Mouse (Mus musculus) hindbrain, embryonic 15.5 days (tissue): ENCODE measurements around the gene Sult1a1. TPM values are rescaled to one million over a fixed set of nuclear protein-coding genes. Genes with fewer than 3 reads are reported as not detected.

Experiments
- ATAC-seq: fragments of 200-750 bp; cut with Nextera tagmentation; 2 replicates; pipeline ENCODE4 v1.8.0; 2017; ENCODE audit warnings: low read depth, moderate number of reproducible peaks, moderate TSS enrichment; ENCODE audit not compliant: low FRiP score
- H3K27ac ChIP-seq: fragments of 300-500 bp; sonication (generic); replicated peaks from 2 replicates; pipeline ENCODE4 v1.5.1; 2015; ENCODE audit warnings: mild to moderate bottlenecking, inconsistent platforms
- H3K27me3 ChIP-seq: fragments of 300-500 bp; sonication (generic); 2 replicates; pipeline ENCODE4 v1.6.1; 2015; ENCODE audit warnings: control low read depth, inconsistent platforms
- H3K36me3 ChIP-seq: fragments of 300-500 bp; sonication (generic); 2 replicates; pipeline ENCODE4 v1.6.1; 2015; ENCODE audit warnings: control low read depth, inconsistent platforms
- H3K4me1 ChIP-seq: fragments of 300-500 bp; sonication (generic); replicated peaks from 2 replicates; pipeline ENCODE4 v1.6.1; 2015; ENCODE audit warnings: control low read depth, inconsistent platforms
- H3K4me2 ChIP-seq: fragments of 300-500 bp; sonication (generic); 2 replicates; pipeline ENCODE4 v1.6.1; 2015; ENCODE audit warnings: moderate library complexity, mild to moderate bottlenecking, inconsistent platforms
- H3K4me3 ChIP-seq: fragments of 300-500 bp; sonication (generic); 2 replicates; pipeline ENCODE4 v1.5.1; 2015; ENCODE audit warnings: mild to moderate bottlenecking, inconsistent platforms
- H3K9ac ChIP-seq: fragments of 300-500 bp; sonication (generic); 2 replicates; pipeline ENCODE4 v1.6.1; 2015; ENCODE audit warnings: inconsistent platforms
- H3K9me3 ChIP-seq: fragments of 300-500 bp; sonication (generic); 2 replicates; pipeline ENCODE4 v1.6.1; 2016; ENCODE audit warnings: control low read depth, inconsistent platforms
- whole genome bisulfite sequencing: fragments of 180-500 bp; shearing (Covaris S2); methylation state at CpG from one replicate; pipeline ENCODE4 v1.1.7; 2015; 5-methylcytosine and 5-hydroxymethylcytosine counted together
- polyA plus RNA-seq: library from polyadenylated mRNA; unstranded; fragments of >200 nt; fragmentation: Nextera tagmentation; extraction: Ambion mirVana; gene quantifications from 2 replicates; pipeline ENCODE4 v1.2.1, GENCODE M21; 2015

The Sult1a1 gene
- polyA plus RNA-seq, 1 experiment from 2014 or later, result 7.3 TPM

- H3K4me1 ChIP-seq, result peaks cover 47% of the 10 kb centered on the region
- peak overlapping the region; percentile 93 for H3K9ac ChIP-seq
- H3K4me2 ChIP-seq, result peak overlapping the region; percentile 73
- H3K4me3 ChIP-seq, result peak overlapping the region; percentile 90
- H3K27me3 ChIP-seq, result no peaks in the 10 kb centered on the region
- 1% methylated on average over 39 of the region's 39 CpGs for WGBS
- ATAC-seq, result peak; percentile 86
- peaks cover 2% of the 10 kb centered on the region; the same call in 1 of the 2 replicates for H3K36me3 ChIP-seq
- peak overlapping the region; percentile 91 for H3K27ac ChIP-seq
- no peaks in the 10 kb centered on the region for H3K9me3 ChIP-seq
Observed at GRCm38 (mm10) chr7:126704121-126704980, 28.1 kb upstream of the Sult1a1 start.

DNA sequence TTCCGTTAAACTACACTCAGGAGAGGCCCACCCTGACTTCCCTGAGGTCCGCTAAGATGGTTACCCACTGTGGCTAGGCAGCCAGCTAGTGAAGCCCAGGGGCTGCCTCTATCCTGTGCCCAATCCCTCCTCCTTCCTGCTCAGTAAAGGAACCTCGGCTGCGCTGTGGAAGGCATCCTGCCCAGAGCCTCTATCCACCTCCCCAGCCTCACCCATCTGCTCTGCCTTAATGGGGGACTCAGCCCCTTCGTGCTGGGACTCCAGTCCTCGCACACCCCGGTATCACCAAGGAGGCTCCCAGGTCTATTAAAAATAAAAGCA lies 27.5 kb upstream of the Sult1a1 start:
- peak overlapping the region; percentile 91 for H3K27ac ChIP-seq
- WGBS, result 14% methylated on average over 7 of the region's 7 CpGs

DNA sequence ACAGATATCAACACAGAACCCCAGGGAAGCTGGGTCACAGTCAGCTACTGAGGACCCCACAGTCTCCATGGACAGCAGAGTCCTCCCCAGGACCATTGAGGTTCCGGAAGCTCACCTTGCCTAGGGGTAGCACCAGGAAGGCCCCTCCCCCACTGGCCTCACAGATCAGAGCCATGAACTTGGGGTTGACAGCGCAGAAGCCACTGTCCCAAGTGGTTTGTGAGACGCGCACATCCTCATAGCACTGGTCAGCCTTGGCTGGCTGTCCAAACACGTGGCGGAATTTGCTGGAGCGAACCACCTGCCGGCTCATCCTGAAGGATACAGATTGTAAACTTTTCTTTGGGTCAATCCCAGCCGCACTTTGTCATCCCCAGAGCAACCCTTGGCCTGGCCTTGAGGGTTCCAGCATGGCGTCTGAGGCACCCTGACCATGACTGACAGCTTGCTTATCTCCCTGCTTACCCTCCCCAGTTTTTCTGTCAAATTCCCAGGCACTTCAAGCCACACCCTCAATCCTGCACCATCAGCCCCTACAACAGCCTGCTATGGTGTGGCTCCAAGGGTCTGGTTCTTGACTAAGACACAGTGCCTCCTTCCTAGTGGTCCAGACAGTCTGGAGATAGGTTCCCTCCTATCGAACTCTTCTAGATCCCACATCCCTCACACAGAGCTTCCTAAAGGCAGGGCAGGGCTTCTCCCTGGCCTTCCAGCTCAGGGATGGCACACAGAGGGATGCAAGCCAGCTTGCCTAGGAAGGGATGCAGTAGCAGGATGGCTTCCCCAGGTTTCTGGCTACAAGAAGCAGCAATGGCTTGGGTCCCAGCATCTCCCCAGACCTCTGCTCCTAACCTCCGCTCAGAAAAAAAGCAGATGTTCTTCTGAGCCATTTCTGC lies 26.9 kb upstream of the Sult1a1 start:
- peak overlapping the region; percentile 73 for H3K4me2 ChIP-seq
- ATAC-seq, result no peak
- peaks cover 47% of the 10 kb centered on the region for H3K4me1 ChIP-seq
- peak overlapping the region; percentile 91 for H3K27ac ChIP-seq
- 78% methylated on average over 12 of the region's 12 CpGs for WGBS
- no peaks in the 10 kb centered on the region for H3K27me3 ChIP-seq
- H3K9ac ChIP-seq, result peak overlapping the region; percentile 93
- H3K36me3 ChIP-seq, result peaks cover 6% of the 10 kb centered on the region
- peak overlapping the region; percentile 90 for H3K4me3 ChIP-seq
- no peaks in the 10 kb centered on the region for H3K9me3 ChIP-seq

More for the DNA sequence above, 27.5 kb upstream of the Sult1a1 start:
- H3K36me3 ChIP-seq, result peaks cover 6% of the 10 kb centered on the region
- peak overlapping the region; percentile 90 for H3K4me3 ChIP-seq
- H3K9me3 ChIP-seq, result no peaks in the 10 kb centered on the region
- H3K4me2 ChIP-seq, result peak overlapping the region; percentile 73
- ATAC-seq, result peak; percentile 9; the same call in 1 of the 2 replicates
- peaks cover 47% of the 10 kb centered on the region for H3K4me1 ChIP-seq
- peak overlapping the region; percentile 93 for H3K9ac ChIP-seq
- no peaks in the 10 kb centered on the region for H3K27me3 ChIP-seq

- no peak overlapping the region for H3K27ac ChIP-seq
Observed at GRCm38 (mm10) chr7:126702358-126702757, 26.1 kb upstream of the Sult1a1 start.

DNA sequence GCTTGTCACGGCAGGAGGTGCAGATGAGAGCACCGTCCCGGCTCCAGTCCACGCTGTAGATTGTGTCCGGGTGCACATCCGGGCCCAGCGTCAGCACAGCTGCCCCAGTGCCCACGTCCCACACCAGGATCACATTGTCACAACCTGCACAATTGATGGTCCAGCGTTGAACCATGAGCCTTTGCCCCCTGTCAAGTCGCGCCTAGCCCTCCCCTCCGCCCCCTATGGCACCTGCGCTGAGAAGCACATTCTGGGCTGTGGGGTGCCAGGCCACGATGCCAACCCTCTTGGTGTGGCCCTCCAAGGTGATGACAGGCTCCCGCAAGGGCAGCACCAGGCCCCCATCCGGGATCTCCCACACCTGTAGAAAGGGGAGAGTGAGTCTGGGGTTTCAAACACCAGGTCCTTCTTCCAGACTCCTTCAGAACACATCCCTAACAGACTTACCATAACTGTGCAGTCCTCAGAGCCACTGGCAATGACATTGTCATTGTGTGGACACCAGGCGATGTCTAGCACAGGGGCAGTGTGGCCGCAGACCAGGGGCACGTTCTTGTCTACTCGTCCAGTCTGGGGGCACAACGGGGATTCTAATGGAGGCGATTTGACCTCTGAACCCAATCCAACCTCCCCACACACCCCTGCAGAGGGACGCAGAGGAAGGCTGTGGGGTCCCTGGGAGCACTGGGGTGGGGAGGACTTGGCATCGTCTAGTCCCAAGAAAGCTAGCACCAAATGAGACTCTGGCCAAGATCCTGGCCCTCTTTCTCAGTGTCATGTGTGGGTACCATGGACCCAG lies 25.5 kb upstream of the Sult1a1 start:
- Histone ChIP-seq H3K27ac (0 out of 2 replicates have a peak overlapping the region, but pooled peaks have one; percentile 26), H3K9me3 (no peaks in the 10 kb centered on the region), H3K9ac (peak overlapping the region; percentile 21), H3K4me2 (peak overlapping the region; percentile 73), H3K4me3 (peak overlapping the region; percentile 9), H3K4me1 (peaks cover 59% of the 10 kb centered on the region), H3K36me3 (peaks cover 6% of the 10 kb centered on the region), H3K27me3 (no peaks in the 10 kb centered on the region)
- ATAC-seq, result no peak
- 54% methylated on average over 24 of the region's 24 CpGs for WGBS

More at GRCm38 (mm10) chr7:126702358-126702757, 26.1 kb upstream of the Sult1a1 start:
- 86% methylated on average over 6 of the region's 6 CpGs for WGBS
- peak overlapping the region; percentile 73 for H3K4me2 ChIP-seq
- peaks cover 6% of the 10 kb centered on the region for H3K36me3 ChIP-seq
- no peak for ATAC-seq
- H3K9me3 ChIP-seq, result no peaks in the 10 kb centered on the region
- H3K4me1 ChIP-seq, result peaks cover 53% of the 10 kb centered on the region
- H3K4me3 ChIP-seq, result peak overlapping the region; percentile 90
- no peaks in the 10 kb centered on the region for H3K27me3 ChIP-seq
- no peak overlapping the region for H3K9ac ChIP-seq

DNA sequence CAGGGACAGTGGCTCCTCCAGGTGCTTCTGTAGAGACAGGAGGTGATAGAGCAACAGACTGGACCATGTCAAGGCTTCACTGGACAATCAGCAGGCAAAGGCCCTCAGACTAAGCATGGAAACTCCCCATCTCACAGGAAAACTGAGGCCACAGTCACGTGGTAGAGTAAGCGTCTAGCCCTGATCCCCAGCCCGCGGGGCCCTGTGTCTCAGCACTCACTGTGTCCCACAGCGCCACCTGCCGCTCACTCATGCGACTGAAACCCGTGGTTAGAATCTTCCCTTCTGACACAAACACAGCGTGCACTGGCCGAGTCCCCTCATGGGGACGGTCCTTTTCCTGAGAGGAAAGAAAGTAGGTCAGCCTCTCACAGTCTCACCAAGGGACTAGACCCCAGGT lies 24.8 kb upstream of the Sult1a1 start:
- Histone ChIP-seq H3K4me2 (peak overlapping the region; percentile 73), H3K4me1 (peaks cover 66% of the 10 kb centered on the region), H3K4me3 (peak overlapping the region; percentile 9), H3K27ac (0 out of 2 replicates have a peak overlapping the region, but pooled peaks have one; percentile 26), H3K36me3 (peaks cover 6% of the 10 kb centered on the region), H3K9ac (peak overlapping the region; percentile 21; the same call in 1 of the 2 replicates), H3K27me3 (no peaks in the 10 kb centered on the region), H3K9me3 (no peaks in the 10 kb centered on the region)
- 2% methylated on average over 11 of the region's 11 CpGs for WGBS
- 0 out of 2 replicates have a peak, but pooled peaks have one; percentile 17 for ATAC-seq

- Histone ChIP-seq H3K27me3 (no peaks in the 10 kb centered on the region), H3K9me3 (no peaks in the 10 kb centered on the region), H3K36me3 (peaks cover 6% of the 10 kb centered on the region), H3K27ac (no peak overlapping the region), H3K4me3 (no peak overlapping the region), H3K4me1 (peaks cover 65% of the 10 kb centered on the region), H3K4me2 (peak overlapping the region; percentile 73; the same call in 1 of the 2 replicates), H3K9ac (no peak overlapping the region)
- ATAC-seq, result no peak
- WGBS, result 85% methylated on average over 25 of the region's 25 CpGs
Observed at GRCm38 (mm10) chr7:126700063-126701015, 24.1 kb upstream of the Sult1a1 start.

- Histone ChIP-seq H3K27ac (no peak overlapping the region), H3K36me3 (peaks cover 6% of the 10 kb centered on the region), H3K4me1 (peaks cover 58% of the 10 kb centered on the region), H3K4me2 (no peak overlapping the region), H3K27me3 (no peaks in the 10 kb centered on the region), H3K9me3 (no peaks in the 10 kb centered on the region), H3K9ac (no peak overlapping the region), H3K4me3 (no peak overlapping the region)
- WGBS, result 92% methylated on average over 8 of the region's 8 CpGs
- no peak for ATAC-seq
Observed at GRCm38 (mm10) chr7:126697838-126698237, 21.6 kb upstream of the Sult1a1 start.

DNA sequence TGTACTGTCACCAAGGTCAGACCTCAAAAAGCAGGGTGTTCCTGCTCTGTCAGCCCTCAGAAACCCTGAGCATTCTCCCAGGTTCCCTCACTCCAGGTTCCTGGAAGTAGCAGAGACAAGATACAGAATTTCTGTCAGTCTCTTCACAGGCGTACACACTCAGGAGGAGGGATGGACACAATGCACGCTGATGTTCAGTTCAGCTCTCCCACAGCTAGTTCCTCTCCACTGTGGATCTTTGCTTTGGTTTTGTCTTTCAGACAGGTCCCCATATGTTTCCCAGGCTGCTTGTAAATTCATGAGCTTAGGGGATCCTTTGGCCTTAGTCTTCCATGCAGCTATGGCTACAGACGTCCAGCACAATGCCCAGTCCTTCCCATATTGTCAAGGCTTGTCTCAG lies 20.7 kb upstream of the Sult1a1 start:
- H3K27ac ChIP-seq, result no peak overlapping the region
- H3K9ac ChIP-seq, result peak overlapping the region; percentile 85
- H3K27me3 ChIP-seq, result no peaks in the 10 kb centered on the region
- peak overlapping the region; percentile 90 for H3K4me2 ChIP-seq
- WGBS, result 61% methylated on average over 3 of the region's 3 CpGs
- no peak for ATAC-seq
- peaks cover 9% of the 10 kb centered on the region for H3K36me3 ChIP-seq
- H3K4me3 ChIP-seq, result peak overlapping the region; percentile 78
- H3K4me1 ChIP-seq, result peaks cover 52% of the 10 kb centered on the region
- H3K9me3 ChIP-seq, result no peaks in the 10 kb centered on the region

GRCm38 (mm10) chr7:126696303-126696702 lies 20.1 kb upstream of the Sult1a1 start:
- Histone ChIP-seq H3K4me2 (peak overlapping the region; percentile 90), H3K4me3 (peak overlapping the region; percentile 78), H3K27ac (peak overlapping the region; percentile 80), H3K9me3 (no peaks in the 10 kb centered on the region), H3K4me1 (peaks cover 46% of the 10 kb centered on the region), H3K27me3 (no peaks in the 10 kb centered on the region), H3K36me3 (peaks cover 14% of the 10 kb centered on the region), H3K9ac (peak overlapping the region; percentile 85)
- no peak for ATAC-seq
- WGBS, result 5% methylated on average over 17 of the region's 17 CpGs
